Mouse (Mus musculus): ENCODE data around the gene Plpp1.
A peak's percentile ranks its signal among the peaks of the same experiment; 100 is the strongest.

Plpp1 gene

GRCm38 (mm10) chr13:112800597-112801380 is at the start of gene Plpp1:
Plpp1 (plus strand) TSS chr13:112800792.
- peak; percentile 85 to 89 for DNase-seq (ENCODE audit: low spot score in 2 of 2)

- peak in 1 of 2 experiments; percentile 50 for DNase-seq (ENCODE audit: low spot score in 2 of 2)
Measured at GRCm38 (mm10) chr13:112751454-112752308, 48.9 kb upstream of the Plpp1 start.

GRCm38 (mm10) chr13:112752309-112752975 is 48.1 kb upstream of the Plpp1 start:
- DNase-seq (ENCODE audit: low spot score in 2 of 2): no peak

- DNase-seq (ENCODE audit: low spot score in 2 of 2): no peak
Measured at GRCm38 (mm10) chr13:112753522-112753921, 47.1 kb upstream of the Plpp1 start.

- no peak for DNase-seq (ENCODE audit: low spot score in 2 of 2)
Measured at GRCm38 (mm10) chr13:112754871-112755270, 45.7 kb upstream of the Plpp1 start.

- no peak for DNase-seq (ENCODE audit: low spot score in 2 of 2)
Measured at GRCm38 (mm10) chr13:112755507-112756010, 45.0 kb upstream of the Plpp1 start.

GRCm38 (mm10) chr13:112757395-112757794 is 43.2 kb upstream of the Plpp1 start:
- no peak for DNase-seq (ENCODE audit: low spot score in 2 of 2)

GRCm38 (mm10) chr13:112758546-112759090 is 42.0 kb upstream of the Plpp1 start:
- DNase-seq (ENCODE audit: low spot score in 2 of 2): no peak

- no peak for DNase-seq (ENCODE audit: low spot score in 2 of 2)
Measured at GRCm38 (mm10) chr13:112759364-112759763, 41.2 kb upstream of the Plpp1 start.

- no peak for DNase-seq (ENCODE audit: low spot score in 2 of 2)
Measured at GRCm38 (mm10) chr13:112759777-112760537, 40.6 kb upstream of the Plpp1 start.

- no peak for DNase-seq (ENCODE audit: low spot score in 2 of 2)
Measured at GRCm38 (mm10) chr13:112760538-112760881, 40.1 kb upstream of the Plpp1 start.

GRCm38 (mm10) chr13:112761787-112762186 is 38.8 kb upstream of the Plpp1 start:
- DNase-seq (ENCODE audit: low spot score in 2 of 2): no peak

- no peak for DNase-seq (ENCODE audit: low spot score in 2 of 2)
Measured at GRCm38 (mm10) chr13:112762548-112762947, 38.0 kb upstream of the Plpp1 start.

GRCm38 (mm10) chr13:112763531-112764091 is 37.0 kb upstream of the Plpp1 start:
- no peak for DNase-seq (ENCODE audit: low spot score in 2 of 2)

- DNase-seq (ENCODE audit: low spot score in 2 of 2): no peak
Measured at GRCm38 (mm10) chr13:112764556-112764955, 36.0 kb upstream of the Plpp1 start.

GRCm38 (mm10) chr13:112765654-112766053 is 34.9 kb upstream of the Plpp1 start:
- no peak for DNase-seq (ENCODE audit: low spot score in 2 of 2)

GRCm38 (mm10) chr13:112770528-112771328 is 29.9 kb upstream of the Plpp1 start:
- no peak for DNase-seq (ENCODE audit: low spot score in 2 of 2)

- DNase-seq (ENCODE audit: low spot score in 2 of 2): no peak
Measured at GRCm38 (mm10) chr13:112771447-112772208, 29.0 kb upstream of the Plpp1 start.

GRCm38 (mm10) chr13:112772252-112772651 is 28.3 kb upstream of the Plpp1 start:
- no peak for DNase-seq (ENCODE audit: low spot score in 2 of 2)
